Mouse (Mus musculus): Measurements from ENCODE around the gene Pop7. TPM values are rescaled to one million over a fixed set of nuclear protein-coding genes. Genes with fewer than 3 reads are reported as not detected.

Pop7 gene
- polyA plus RNA-seq, 1 experiment from 2014 or later = 77.7 TPM

GRCm38 (mm10) chr5:137524251-137524515, 21.9 kb upstream of the Pop7 start:
- no peak for ATAC-seq (replicated peaks)
- H3K9me3 ChIP-seq = no peaks in the 10 kb centered on the region
- 80% methylated on average over 8 of the region's 8 CpGs for WGBS
- H3K4me1 ChIP-seq = peaks cover 19% of the 10 kb centered on the region
- H3K27me3 ChIP-seq (replicated peaks) = no peaks in the 10 kb centered on the region
- no peak overlapping the region for H3K4me2 ChIP-seq
- H3K4me3 ChIP-seq = no peak overlapping the region
- no peak overlapping the region for H3K9ac ChIP-seq
- peaks cover 88% of the 10 kb centered on the region for H3K36me3 ChIP-seq (replicated peaks)
- 0 out of 2 replicates have a peak overlapping the region, but pooled peaks have one; percentile 17 for H3K27ac ChIP-seq

- peaks cover 16% of the 10 kb centered on the region for H3K4me1 ChIP-seq
- H3K36me3 ChIP-seq (replicated peaks) = peaks cover 88% of the 10 kb centered on the region
- H3K4me2 ChIP-seq = no peak overlapping the region
- no peak for ATAC-seq (replicated peaks)
- no peak overlapping the region for H3K4me3 ChIP-seq
- no peaks in the 10 kb centered on the region for H3K9me3 ChIP-seq
- no peak overlapping the region for H3K9ac ChIP-seq
- no peaks in the 10 kb centered on the region for H3K27me3 ChIP-seq (replicated peaks)
- 79% methylated on average over 25 of the region's 25 CpGs for WGBS
- peak overlapping the region; percentile 17; the same call in 1 of the 2 replicates for H3K27ac ChIP-seq
Observed at GRCm38 (mm10) chr5:137523396-137524250, 21.3 kb upstream of the Pop7 start.

GRCm38 (mm10) chr5:137522711-137523110, 20.4 kb upstream of the Pop7 start:
- H3K36me3 ChIP-seq (replicated peaks) = peaks cover 86% of the 10 kb centered on the region

GRCm38 (mm10) chr5:137521861-137522260, 19.5 kb upstream of the Pop7 start:
- WGBS = 79% methylated on average over 9 of the region's 9 CpGs
- ATAC-seq (replicated peaks) = no peak
- peaks cover 7% of the 10 kb centered on the region for H3K4me1 ChIP-seq

More at GRCm38 (mm10) chr5:137522711-137523110, 20.4 kb upstream of the Pop7 start:
- no peak overlapping the region for H3K4me3 ChIP-seq
- peaks cover 10% of the 10 kb centered on the region for H3K4me1 ChIP-seq
- no peak overlapping the region for H3K4me2 ChIP-seq
- H3K27ac ChIP-seq = no peak overlapping the region
- H3K27me3 ChIP-seq (replicated peaks) = no peaks in the 10 kb centered on the region
- H3K9me3 ChIP-seq = no peaks in the 10 kb centered on the region
- WGBS = 66% methylated on average over 11 of the region's 11 CpGs
- no peak overlapping the region for H3K9ac ChIP-seq
- no peak for ATAC-seq (replicated peaks)

GRCm38 (mm10) chr5:137519691-137520550, 17.6 kb upstream of the Pop7 start:
- Histone ChIP-seq H3K4me1 (peaks cover 12% of the 10 kb centered on the region), H3K36me3 (replicated peaks) (peaks cover 63% of the 10 kb centered on the region), H3K4me3 (no peak overlapping the region), H3K9ac (no peak overlapping the region), H3K9me3 (no peaks in the 10 kb centered on the region), H3K4me2 (no peak overlapping the region), H3K27me3 (replicated peaks) (no peaks in the 10 kb centered on the region), H3K27ac (no peak overlapping the region)
- WGBS = 91% methylated on average over 27 of the region's 27 CpGs
- no peak for ATAC-seq (replicated peaks)

More at GRCm38 (mm10) chr5:137521861-137522260, 19.5 kb upstream of the Pop7 start:
- no peaks in the 10 kb centered on the region for H3K27me3 ChIP-seq (replicated peaks)
- H3K9ac ChIP-seq = no peak overlapping the region
- H3K36me3 ChIP-seq (replicated peaks) = peaks cover 78% of the 10 kb centered on the region
- H3K4me2 ChIP-seq = no peak overlapping the region
- no peak overlapping the region for H3K4me3 ChIP-seq
- no peaks in the 10 kb centered on the region for H3K9me3 ChIP-seq
- no peak overlapping the region for H3K27ac ChIP-seq

GRCm38 (mm10) chr5:137518436-137518835, 16.1 kb upstream of the Pop7 start, which contains the start of gene Gigyf1:
Gene Gigyf1, plus strand, starts transcription at chr5:137518548.
- ATAC-seq (replicated peaks) = no peak
- H3K4me2 ChIP-seq = no peak within 1 kb of the TSS
- H3K27me3 ChIP-seq (replicated peaks) = no peaks in the 10 kb centered on the region
- H3K9ac ChIP-seq = no peak within 1 kb of the TSS
- 68% methylated on average over 5 of the region's 5 CpGs for WGBS
- H3K4me1 ChIP-seq = peaks cover 27% of the 10 kb centered on the region
- peaks cover 50% of the 10 kb centered on the region for H3K36me3 ChIP-seq (replicated peaks)
- no peak within 1 kb of the TSS for H3K27ac ChIP-seq
- no peak within 1 kb of the TSS for H3K4me3 ChIP-seq
- no peaks in the 10 kb centered on the region for H3K9me3 ChIP-seq

GRCm38 (mm10) chr5:137514811-137515210, 12.5 kb upstream of the Pop7 start:
- peaks cover 18% of the 10 kb centered on the region; the same call in 1 of the 2 replicates for H3K36me3 ChIP-seq (replicated peaks)
- no peak overlapping the region for H3K4me3 ChIP-seq
- H3K9ac ChIP-seq = no peak overlapping the region
- H3K27ac ChIP-seq = no peak overlapping the region
- peaks cover 52% of the 10 kb centered on the region for H3K4me1 ChIP-seq
- H3K9me3 ChIP-seq = no peaks in the 10 kb centered on the region
- ATAC-seq (replicated peaks) = no peak
- H3K4me2 ChIP-seq = no peak overlapping the region
- 100% methylated on average over 3 of the region's 3 CpGs for WGBS
- H3K27me3 ChIP-seq (replicated peaks) = no peaks in the 10 kb centered on the region

GRCm38 (mm10) chr5:137513951-137514721, 11.8 kb upstream of the Pop7 start:
- H3K9me3 ChIP-seq = no peaks in the 10 kb centered on the region
- H3K27ac ChIP-seq = no peak overlapping the region
- H3K27me3 ChIP-seq (replicated peaks) = no peaks in the 10 kb centered on the region
- peak overlapping the region; percentile 21; the same call in 1 of the 2 replicates for H3K9ac ChIP-seq
- peaks cover 11% of the 10 kb centered on the region; the same call in 1 of the 2 replicates for H3K36me3 ChIP-seq (replicated peaks)
- peaks cover 52% of the 10 kb centered on the region for H3K4me1 ChIP-seq
- WGBS = 81% methylated on average over 12 of the region's 12 CpGs
- H3K4me3 ChIP-seq = no peak overlapping the region
- ATAC-seq (replicated peaks) = no peak
- peak overlapping the region; percentile 82; the same call in 1 of the 2 replicates for H3K4me2 ChIP-seq

- H3K27ac ChIP-seq = no peak overlapping the region
- H3K9me3 ChIP-seq = no peaks in the 10 kb centered on the region
- H3K9ac ChIP-seq = no peak overlapping the region
- H3K4me2 ChIP-seq = peak overlapping the region; percentile 82
- no peaks in the 10 kb centered on the region for H3K27me3 ChIP-seq (replicated peaks)
- ATAC-seq (replicated peaks) = 0 out of 2 replicates have a peak, but pooled peaks have one; percentile 48
- H3K4me3 ChIP-seq = peak overlapping the region; percentile 93; the same call in 1 of the 2 replicates
- WGBS = 80% methylated on average over 11 of the region's 11 CpGs
- peaks cover 52% of the 10 kb centered on the region for H3K4me1 ChIP-seq
- peaks cover 1% of the 10 kb centered on the region; the same call in 1 of the 2 replicates for H3K36me3 ChIP-seq (replicated peaks)
Observed at GRCm38 (mm10) chr5:137512847-137513794, 10.8 kb upstream of the Pop7 start.

GRCm38 (mm10) chr5:137511706-137512105, 9.4 kb upstream of the Pop7 start:
- no peak for ATAC-seq (replicated peaks)
- Histone ChIP-seq H3K27me3 (replicated peaks) (no peaks in the 10 kb centered on the region), H3K4me1 (peaks cover 52% of the 10 kb centered on the region), H3K36me3 (replicated peaks) (no peaks in the 10 kb centered on the region), H3K4me3 (peak overlapping the region; percentile 93), H3K27ac (peak overlapping the region; percentile 86), H3K9me3 (no peaks in the 10 kb centered on the region), H3K9ac (peak overlapping the region; percentile 96), H3K4me2 (peak overlapping the region; percentile 82)
- WGBS = 60% methylated on average over 3 of the region's 3 CpGs

Data from midbrain, embryonic 15.5 days (tissue).